Mouse (Mus musculus): Measurements from ENCODE around the gene Gm40193.
A peak's percentile ranks its signal among the peaks of the same experiment; 100 is the strongest.

Gm40193 gene

DNA sequence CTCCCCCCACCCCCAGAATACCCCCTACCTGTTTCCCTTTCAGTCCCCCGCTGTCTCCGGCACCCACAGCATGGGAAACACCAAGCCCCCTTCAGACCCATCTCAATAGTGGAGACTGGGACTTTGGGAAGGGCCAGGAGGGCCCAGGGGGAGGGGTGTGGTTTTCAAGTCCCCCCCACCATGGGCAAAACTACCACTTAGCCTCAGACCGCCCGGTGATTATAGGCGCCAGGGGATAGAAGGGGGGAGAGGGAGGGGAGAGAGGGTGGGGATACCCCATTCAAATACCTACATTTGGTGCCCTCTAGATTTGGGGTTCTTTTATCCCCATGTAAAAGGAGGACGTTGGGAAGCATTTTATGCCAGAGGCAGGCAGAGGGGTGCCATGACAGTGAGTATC lies at the start of gene Gm40193:
TSS of gene Gm40193 (minus strand) at position 101 of the 400 bp plus-strand sequence.
- no peak for TF ChIP-seq GATA4 (IDR thresholded peaks at IDR 0.05; ENCODE audit: insufficient replicate concordance, low read length)

DNA sequence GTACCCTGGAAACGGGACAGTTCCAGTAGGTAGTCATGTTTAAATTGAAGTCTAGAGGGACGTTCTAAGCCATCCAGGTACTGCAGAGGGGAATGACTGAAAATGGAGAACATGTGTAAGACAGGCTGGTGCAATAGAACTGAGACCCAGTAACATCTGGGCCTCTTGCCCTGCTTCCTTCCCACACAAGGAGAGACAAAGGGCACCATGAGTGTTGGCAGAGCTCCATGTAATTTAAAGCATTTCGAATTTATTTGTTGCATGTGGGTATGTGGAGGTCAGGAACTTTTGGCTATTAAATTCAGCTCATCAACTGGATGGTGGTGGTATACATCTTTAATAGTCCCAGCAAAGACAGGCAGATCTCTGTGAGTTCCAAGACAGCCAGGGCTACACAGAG lies 49.5 kb upstream of the Gm40193 start:
- no peak for TF ChIP-seq GATA4 (IDR thresholded peaks at IDR 0.05; ENCODE audit: insufficient replicate concordance, low read length)

- TF ChIP-seq GATA4 (IDR thresholded peaks at IDR 0.05; ENCODE audit: insufficient replicate concordance, low read length): no peak
These were observed 48.2 kb upstream of the Gm40193 start for GRCm38 (mm10) chr11:70580921-70581320.

- TF ChIP-seq GATA4 (IDR thresholded peaks at IDR 0.05; ENCODE audit: insufficient replicate concordance, low read length): no peak
These were observed 47.6 kb upstream of the Gm40193 start for GRCm38 (mm10) chr11:70580358-70580720.

DNA sequence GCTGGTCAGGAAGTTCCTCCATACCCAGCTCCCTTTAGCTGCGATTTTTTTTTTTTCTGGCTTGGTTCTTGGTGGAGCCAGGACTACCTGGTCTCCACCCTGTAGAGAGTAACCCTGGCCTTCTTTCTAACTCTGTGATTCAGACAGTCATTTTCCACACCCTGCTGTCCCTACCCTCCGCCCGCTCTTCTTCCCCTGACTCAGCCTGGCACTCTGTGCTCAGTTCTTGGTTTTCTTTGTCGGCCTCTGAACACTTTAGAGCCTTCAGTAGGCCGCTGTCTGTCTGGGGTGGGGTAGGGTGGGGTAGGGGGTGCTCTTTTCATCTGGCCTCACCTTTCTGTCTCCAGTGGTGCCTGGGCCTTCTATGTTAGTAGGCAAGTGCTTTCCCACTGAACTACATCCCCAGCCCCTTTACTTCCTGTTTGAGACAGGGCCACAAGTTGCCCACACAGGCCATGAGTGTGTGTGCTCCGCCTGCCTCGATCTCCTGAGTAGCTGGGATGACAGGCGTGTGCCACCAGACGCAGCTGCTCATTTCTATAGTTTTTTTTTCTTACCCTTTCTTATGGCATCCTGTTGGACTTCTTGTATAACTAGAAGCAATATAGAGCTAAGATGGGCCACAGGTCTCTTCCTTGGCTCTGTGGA lies 47.1 kb upstream of the Gm40193 start:
- no peak for TF ChIP-seq GATA4 (IDR thresholded peaks at IDR 0.05; ENCODE audit: insufficient replicate concordance, low read length)

GRCm38 (mm10) chr11:70578962-70579361 lies 46.2 kb upstream of the Gm40193 start:
- TF ChIP-seq GATA4 (IDR thresholded peaks at IDR 0.05; ENCODE audit: insufficient replicate concordance, low read length): no peak

- no peak for TF ChIP-seq GATA4 (IDR thresholded peaks at IDR 0.05; ENCODE audit: insufficient replicate concordance, low read length)
These were observed 44.5 kb upstream of the Gm40193 start for GRCm38 (mm10) chr11:70577201-70577600.

DNA sequence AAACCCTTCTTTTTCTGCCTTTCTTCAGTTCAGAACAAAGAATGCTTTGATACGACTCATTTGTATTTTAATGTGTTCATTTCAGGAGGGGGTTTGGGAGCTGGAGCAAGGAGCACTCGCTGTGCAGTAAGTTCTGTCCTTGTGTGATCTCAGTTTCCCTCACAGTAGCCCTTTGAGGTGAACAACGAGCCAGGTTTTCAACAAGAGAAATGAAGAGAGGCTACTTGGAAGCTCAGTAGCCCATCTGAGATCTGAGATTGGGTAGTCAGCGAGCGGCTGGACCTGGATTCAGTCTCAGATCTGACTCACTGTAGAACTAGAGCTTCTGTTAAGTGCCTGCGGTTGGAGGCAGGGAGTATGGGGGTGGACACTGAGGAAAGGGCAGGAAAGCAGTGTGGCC lies 41.1 kb upstream of the Gm40193 start:
- no peak for TF ChIP-seq GATA4 (IDR thresholded peaks at IDR 0.05; ENCODE audit: insufficient replicate concordance, low read length)

DNA sequence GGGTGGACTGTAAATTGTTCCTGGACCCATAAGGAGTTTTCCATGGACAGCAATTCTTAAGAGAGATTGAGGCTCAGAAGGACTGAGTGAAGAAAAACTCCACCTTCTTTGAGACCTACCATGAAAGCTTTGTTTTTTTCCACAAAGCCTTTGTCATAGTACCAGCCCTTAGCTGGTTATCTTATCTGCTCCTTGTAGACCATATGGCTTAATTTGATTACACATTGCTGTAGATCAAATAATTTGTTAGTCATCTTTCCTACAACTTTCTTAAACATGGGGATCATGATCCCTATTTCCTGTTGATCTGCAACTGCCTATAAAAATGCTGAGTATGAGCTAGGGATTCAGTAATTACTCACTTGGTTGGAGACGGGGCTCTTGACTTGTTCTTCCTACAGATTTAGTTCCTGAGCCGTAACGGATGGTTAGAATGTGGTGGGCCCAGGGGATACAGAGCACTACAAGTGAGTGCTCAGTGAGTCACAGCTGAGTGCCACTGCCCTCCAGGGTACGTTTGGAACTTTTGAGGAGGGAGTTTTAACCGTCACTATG lies 39.7 kb upstream of the Gm40193 start:
- peak; percentile 25; the same call in 1 of the 2 replicates for TF ChIP-seq GATA4 (IDR thresholded peaks at IDR 0.05; ENCODE audit: insufficient replicate concordance, low read length)

DNA sequence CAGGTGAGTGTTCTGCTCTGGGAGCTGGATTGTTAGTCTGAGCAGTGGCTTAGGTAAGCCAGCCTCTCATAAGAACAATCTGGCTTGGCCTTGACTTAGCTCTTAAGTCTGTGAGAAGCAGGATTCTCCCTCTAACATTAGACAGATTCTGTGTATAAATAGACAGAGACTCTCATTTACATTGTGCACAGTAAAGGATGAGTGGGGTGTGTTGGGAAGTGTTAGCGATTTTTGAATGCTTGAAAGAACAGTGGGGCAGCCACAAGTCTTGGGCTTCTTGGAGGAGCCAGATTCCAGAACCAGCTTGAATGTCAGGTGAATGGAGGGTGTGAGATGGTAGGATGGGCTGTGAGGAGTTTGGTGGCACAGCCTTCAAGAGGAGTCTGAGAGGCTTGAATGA lies 38.9 kb upstream of the Gm40193 start:
- no peak for TF ChIP-seq GATA4 (IDR thresholded peaks at IDR 0.05; ENCODE audit: insufficient replicate concordance, low read length)

DNA sequence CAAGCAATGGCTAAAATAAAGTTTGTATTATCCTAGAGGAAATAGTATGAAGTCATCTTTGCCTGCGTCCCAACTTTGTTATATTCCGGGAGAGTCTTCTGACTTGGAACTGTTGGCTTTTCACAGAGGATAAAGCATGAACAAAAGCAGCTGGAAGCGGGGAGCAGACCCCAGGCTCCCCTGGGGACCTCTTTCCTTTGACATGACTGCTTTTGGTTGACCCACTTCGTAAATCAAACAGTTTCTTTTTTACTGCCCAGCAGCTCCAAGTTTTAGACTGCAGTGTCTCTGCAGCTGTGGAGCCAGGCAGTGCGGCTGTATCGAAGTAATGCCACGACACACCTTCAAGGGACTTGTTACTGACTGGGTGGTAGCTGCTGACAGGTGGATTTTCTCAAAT lies 33.8 kb upstream of the Gm40193 start:
- no peak for TF ChIP-seq GATA4 (IDR thresholded peaks at IDR 0.05; ENCODE audit: insufficient replicate concordance, low read length)

GRCm38 (mm10) chr11:70564276-70564873 lies 31.6 kb upstream of the Gm40193 start:
- TF ChIP-seq GATA4 (IDR thresholded peaks at IDR 0.05; ENCODE audit: insufficient replicate concordance, low read length): no peak

DNA sequence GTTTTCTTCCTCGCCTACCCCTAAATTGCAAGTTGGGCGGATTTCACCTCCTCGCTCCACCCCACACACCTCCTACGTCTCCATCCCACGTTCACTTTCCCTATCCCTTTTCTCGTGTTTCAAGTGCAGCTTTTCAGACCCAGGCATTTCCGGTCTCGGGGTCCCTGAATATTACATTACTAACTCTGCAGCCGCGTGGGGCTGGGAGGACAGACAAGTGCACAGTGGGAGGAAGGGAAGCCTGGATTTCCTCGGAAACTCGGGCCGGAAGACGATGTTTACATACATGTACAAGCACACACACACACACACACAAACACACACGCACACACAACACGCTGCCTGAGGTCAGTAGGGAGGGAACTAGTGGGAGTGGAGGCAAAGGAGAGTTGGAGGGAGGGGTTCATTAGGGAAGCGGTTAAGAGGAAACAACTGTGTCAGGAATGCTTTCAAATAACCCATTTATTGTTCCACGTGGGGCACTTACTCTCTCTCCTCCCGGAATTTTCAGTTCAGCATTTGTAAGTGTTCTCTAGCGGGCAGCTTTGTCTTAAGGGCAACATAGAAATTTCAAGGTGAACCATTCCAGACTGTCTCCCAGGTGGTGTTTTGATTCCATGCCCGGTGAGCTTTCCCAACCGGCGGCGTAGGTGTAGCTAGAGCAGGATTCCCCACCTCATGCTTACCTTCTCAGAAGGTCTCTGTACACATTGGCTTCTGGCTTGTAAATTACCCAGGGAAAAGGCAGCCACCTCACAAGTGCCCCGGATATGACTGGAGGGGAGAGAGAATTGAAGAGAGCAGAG lies 30.9 kb upstream of the Gm40193 start:
- no peak for TF ChIP-seq GATA4 (IDR thresholded peaks at IDR 0.05; ENCODE audit: insufficient replicate concordance, low read length)

GRCm38 (mm10) chr11:70562995-70563469 lies 30.3 kb upstream of the Gm40193 start:
- no peak for TF ChIP-seq GATA4 (IDR thresholded peaks at IDR 0.05; ENCODE audit: insufficient replicate concordance, low read length)

- no peak for TF ChIP-seq GATA4 (IDR thresholded peaks at IDR 0.05; ENCODE audit: insufficient replicate concordance, low read length)
These were observed 29.7 kb upstream of the Gm40193 start, which contains the start of gene Mink1 for GRCm38 (mm10) chr11:70562287-70562994. TSS of gene Mink1 (plus strand) at chr11:70562881.
